Mouse (Mus musculus) lung, adult 2 months (tissue): ENCODE measurements around the gene Cit.

ENCODE experiments used
- CTCF ChIP-seq: fragments of 200-500 bp; IDR thresholded peaks from 2 replicates; pipeline ENCODE4 v1.5.1; 2011; ENCODE audit warnings: mild to moderate bottlenecking, low read length, control low read depth; ENCODE audit not compliant: insufficient read depth
- POLR2A ChIP-seq: fragments of 200-500 bp; IDR thresholded peaks from 2 replicates; pipeline ENCODE4 v1.6.1; 2011; ENCODE audit warnings: low read depth, mild to moderate bottlenecking, control low read depth, low read length, borderline replicate concordance; ENCODE audit errors: extremely low read depth

DNA sequence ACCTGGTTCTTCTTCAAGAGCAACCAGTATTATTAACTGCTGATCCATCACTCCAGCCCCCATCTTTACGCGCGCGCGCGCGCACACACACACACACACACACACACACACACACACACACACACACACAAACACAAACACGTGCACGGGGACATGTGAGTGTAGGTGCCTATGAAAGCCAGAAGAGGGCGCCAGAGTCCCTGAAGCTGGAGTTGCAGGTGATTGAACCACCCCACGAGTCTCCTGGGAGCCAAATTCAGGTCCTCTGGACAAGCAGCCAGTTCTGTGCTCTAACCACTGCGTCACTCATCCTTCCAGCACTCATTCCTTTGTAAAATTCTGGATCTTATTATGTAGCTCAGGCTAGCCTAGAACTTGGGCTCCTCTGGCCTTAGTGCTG is 23.9 kb upstream of the Cit start:
- no peak for TF ChIP-seq CTCF
- no peak for TF ChIP-seq POLR2A
